11 mouse cellular contexts compared by ENCODE assay signal in the genomic region with DNA sequence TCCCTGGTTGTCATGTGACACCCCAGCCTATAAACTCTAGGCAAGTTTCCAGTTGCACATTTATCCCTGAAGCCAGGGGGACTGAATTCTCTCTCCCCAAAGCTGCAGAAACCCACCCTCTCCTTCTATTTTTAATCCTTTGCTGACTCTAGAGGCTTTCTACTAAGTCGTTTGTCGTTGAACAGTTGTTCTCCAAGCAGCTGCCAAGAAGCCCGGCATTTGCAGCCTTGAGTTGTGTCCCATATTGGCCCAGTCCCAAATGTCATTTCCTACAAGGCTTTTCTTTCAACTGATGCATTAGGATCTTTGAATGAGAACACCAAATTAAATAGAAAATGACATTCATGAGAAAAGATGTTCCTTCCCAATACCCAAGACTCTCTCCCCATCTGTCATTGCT.
A peak's percentile ranks its signal among the peaks of the same experiment; 100 is the strongest.
DNase-seq lines count a peak whose midpoint lies in the region; ATAC-seq and TF ChIP-seq lines count a peak whose summit lies in the region.
"Had no signal": no experiment of that assay in that cellular context is flagged by ENCODE, and none has a peak within 500 bp of the region (broad histone marks: within the 10 kb centered on the region; RNA-seq: fewer than 3 reads in every experiment).

No protein-coding gene starts in this region.

- H3K4me2 ChIP-seq in lung, embryonic 15.5 days, result no peak overlapping the region
- H3K4me2 ChIP-seq: liver, embryonic 11.5 days; stomach, embryonic 15.5 days had no signal

- no peaks in the 10 kb centered on the region for H3K27me3 ChIP-seq in lung, embryonic 15.5 days
- H3K27me3 ChIP-seq: Patski; stomach, embryonic 15.5 days had no signal

- H3K36me3 ChIP-seq in lung, embryonic 15.5 days, result no peaks in the 10 kb centered on the region
- H3K36me3 ChIP-seq: stomach, embryonic 15.5 days had no signal

- no peak overlapping the region for H3K9ac ChIP-seq in lung, embryonic 15.5 days
- H3K9ac ChIP-seq: stomach, embryonic 15.5 days had no signal

- TF ChIP-seq POLR2A in brain, embryonic 14.5 days (IDR thresholded peaks at IDR 0.05; ENCODE audit: borderline replicate concordance, extremely low read depth, insufficient read depth, insufficient read length, poor library complexity, severe bottlenecking), result no peak

- H3K9me3 ChIP-seq in lung, embryonic 15.5 days, result no peaks in the 10 kb centered on the region
- H3K9me3 ChIP-seq: stomach, embryonic 15.5 days had no signal

- 51% methylated on average over 3 of the region's 3 CpGs for WGBS in lung, embryonic 15.5 days

- intact Hi-C loops in heart, postnatal 14 days (cut with DNase I), result no loop called here

- H3K27ac ChIP-seq in lung, embryonic 15.5 days, result no peak overlapping the region
- H3K27ac ChIP-seq: stomach, embryonic 15.5 days had no signal

- ATAC-seq in lung, embryonic 15.5 days (ENCODE audit: borderline replicate concordance, extremely low read depth, low FRiP score, low TSS enrichment), result peak; percentile 74; the same call in 1 of the 2 replicates
- no peak for ATAC-seq in erythroid progenitor cell, adult 5-6 weeks (replicated peaks; ENCODE audit: low FRiP score, poor library complexity, severe bottlenecking)
- ATAC-seq: intestine, postnatal 0 days; Patski had no signal

- H3K4me3 ChIP-seq in lung, embryonic 15.5 days, result no peak overlapping the region
- H3K4me3 ChIP-seq: stomach, embryonic 15.5 days had no signal

- peak; percentile 5 for DNase-seq in heart, postnatal 4 days
- DNase-seq in heart, postnatal 14 days, result no peak
- DNase-seq in lung, postnatal 14 days, result no peak
- DNase-seq in brain, embryonic 14.5 days (ENCODE audit: low read depth), result peak; percentile 83
- DNase-seq in layer of hippocampus, adult 9-11 months, result peak; percentile 27

- no peak for TF ChIP-seq CTCF in brain, embryonic 14.5 days (IDR thresholded peaks at IDR 0.05; ENCODE audit: borderline replicate concordance, extremely low read depth, insufficient read depth, insufficient read length)

- no peaks in the 10 kb centered on the region for H3K4me1 ChIP-seq in lung, embryonic 15.5 days
- H3K4me1 ChIP-seq: stomach, embryonic 15.5 days had no signal

Comparison
In these comparisons a context has a peak if more than half of its experiments do, and no peak if none do; other contexts are left out.
1. DNase-seq: peak in heart, postnatal 4 days (single experiment), brain, embryonic 14.5 days (single experiment) and layer of hippocampus, adult 9-11 months (single experiment); none in heart, postnatal 14 days (0 of 2) and lung, postnatal 14 days (single experiment).